Comparison of ENCODE assay signal across 8 mouse cellular contexts in genomic region chr10:58405949-58406305, GRCm38 (mm10). TPM values are rescaled to one million over a fixed set of nuclear protein-coding genes. Genes with fewer than 3 reads are reported as not detected.
DNase-seq lines count a peak whose midpoint lies in the region; ATAC-seq and TF ChIP-seq lines count a peak whose summit lies in the region.

No protein-coding gene starts in this region.

- no peaks in the 10 kb centered on the region for H3K9me3 ChIP-seq in kidney, embryonic 15.5 days (replicated peaks)

- peak overlapping the region; percentile 89 for H3K27ac ChIP-seq in gastrocnemius, adult 2 months
- H3K27ac ChIP-seq in kidney, embryonic 15.5 days = peak overlapping the region; percentile 83

- intact Hi-C loops in gastrocnemius, adult 2 months (cut with DNase I) = loop anchor here (5.0 kb wide), 1 partner anchor 41 kb away; the partner anchor contains the start of gene Ranbp2
- intact Hi-C loops in gastrocnemius, postnatal 36 days (cut with DNase I) = no loop called here

- 74% methylated on average over 2 of the region's 2 CpGs for WGBS in kidney, embryonic 15.5 days

- H3K4me1 ChIP-seq in kidney, embryonic 15.5 days = peaks cover 13% of the 10 kb centered on the region; the same call in 1 of the 2 replicates

- H3K27me3 ChIP-seq in kidney, embryonic 15.5 days = no peaks in the 10 kb centered on the region

- H3K4me2 ChIP-seq in kidney, embryonic 15.5 days = 0 out of 2 replicates have a peak overlapping the region, but pooled peaks have one; percentile 9

- H3K9ac ChIP-seq in kidney, embryonic 15.5 days = no peak overlapping the region

- no peak for DNase-seq in gastrocnemius, adult 2 months
- DNase-seq in gastrocnemius, postnatal 36 days = no peak
- DNase-seq in thymus, postnatal 4 days = no peak
- DNase-seq in gastrocnemius, adult 18-20 months (ENCODE audit: low spot score) = no peak

- H3K4me3 ChIP-seq in gastrocnemius, adult 2 months = no peak overlapping the region
- H3K4me3 ChIP-seq in kidney, embryonic 15.5 days (replicated peaks) = no peak overlapping the region

- ATAC-seq in common myeloid progenitor, adult 5-6 weeks (replicated peaks; ENCODE audit: low read depth, poor library complexity, severe bottlenecking) = peak; percentile 66
- ATAC-seq in kidney, embryonic 15.5 days (replicated peaks; ENCODE audit: low FRiP score) = peak; percentile 35; the same call in 1 of the 2 replicates
- peak; percentile 85 for ATAC-seq in megakaryocyte progenitor cell, adult 5-6 weeks (replicated peaks; ENCODE audit: poor library complexity)
- no peak for ATAC-seq in frontal cortex, adult (ENCODE audit: low TSS enrichment)

- H3K36me3 ChIP-seq in kidney, embryonic 15.5 days = peaks cover 75% of the 10 kb centered on the region

- TF ChIP-seq CTCF in gastrocnemius, adult 2 months (IDR thresholded peaks at IDR 0.05) = peak; percentile 13; the same call in 1 of the 2 replicates

RNA-seq across cellular contexts. Expression of gene Ranbp2, which starts 40.8 kb away (rescaled TPM):
- total RNA-seq in gastrocnemius, adult 2 months (2021) = 10 to 100 TPM; 48.5 to 48.9 TPM
- 10 to 100 TPM; 36.3 to 41.8 TPM for total RNA-seq in gastrocnemius, postnatal 36 days (2021)
- total RNA-seq in common myeloid progenitor, adult 5-6 weeks (2017) = 277 and 282 TPM in 2 replicates
- 24.5 and 24.6 TPM in 2 replicates for polyA plus RNA-seq in kidney, embryonic 15.5 days (2015; fragmentation: Nextera tagmentation; extraction: Ambion mirVana)
- total RNA-seq in megakaryocyte progenitor cell, adult 5-6 weeks (2015) = 158 and 161 TPM in 2 replicates
- 177 and 233 TPM in 2 replicates for total RNA-seq in megakaryocyte progenitor cell, adult 5-6 weeks (2017)
- total RNA-seq in gastrocnemius, adult 18-20 months (2021) = 10 to 100 TPM; 42.0 to 47.0 TPM
